Mouse (Mus musculus) intestine, embryonic 16.5 days (tissue): ENCODE results near the gene Camta1. TPM values are rescaled to one million over a fixed set of nuclear protein-coding genes. Genes with fewer than 3 reads are reported as not detected.

Source experiments
- ATAC-seq: fragments of 200-750 bp; cut with Nextera tagmentation; 2 replicates; pipeline ENCODE4 v1.8.0; 2017; ENCODE audit warnings: moderate TSS enrichment, moderate library complexity
- H3K27ac ChIP-seq: fragments of 300-500 bp; sonication (generic); 2 replicates; pipeline ENCODE4 v1.5.1; 2014; ENCODE audit warnings: mild to moderate bottlenecking, low read length
- H3K27me3 ChIP-seq: fragments of 300-500 bp; sonication (generic); replicated peaks from 2 replicates; pipeline ENCODE4 v1.6.1; 2014; ENCODE audit warnings: low read length, control low read depth, mixed read lengths; ENCODE audit not compliant: control insufficient read depth, insufficient read depth
- H3K36me3 ChIP-seq: fragments of 300-500 bp; sonication (generic); 2 replicates; pipeline ENCODE4 v1.6.1; 2014; ENCODE audit warnings: low read length, control low read depth; ENCODE audit not compliant: control insufficient read depth, insufficient read depth
- H3K4me1 ChIP-seq: fragments of 300-500 bp; sonication (generic); 2 replicates; pipeline ENCODE4 v1.6.1; 2014; ENCODE audit warnings: low read length, control low read depth, mixed read lengths; ENCODE audit not compliant: control insufficient read depth, insufficient read depth
- H3K4me2 ChIP-seq: fragments of 300-500 bp; sonication (generic); 2 replicates; pipeline ENCODE4 v1.6.1; 2014; ENCODE audit warnings: low read depth, low read length, control low read depth
- H3K4me3 ChIP-seq: fragments of 300-500 bp; sonication (generic); 2 replicates; pipeline ENCODE4 v1.5.1; 2014; ENCODE audit warnings: mild to moderate bottlenecking, low read length
- H3K9ac ChIP-seq: fragments of 300-500 bp; sonication (generic); 2 replicates; pipeline ENCODE4 v1.6.1; 2014; ENCODE audit warnings: low read depth, low read length
- H3K9me3 ChIP-seq: fragments of 300-500 bp; sonication (generic); 2 replicates; pipeline ENCODE4 v1.6.1; 2016; ENCODE audit warnings: low read length, control low read depth; ENCODE audit not compliant: control insufficient read depth
- WGBS: fragments of 180-500 bp; shearing (Covaris S2); extraction: QIAGEN DNeasy Blood & Tissue Kit; methylation state at CpG from one replicate; pipeline ENCODE4 v1.1.7; 2014; 5-methylcytosine and 5-hydroxymethylcytosine counted together
- polyA plus RNA-seq: library from polyadenylated mRNA; unstranded; fragments of >200 nt; fragmentation: Nextera tagmentation; extraction: Ambion mirVana; gene quantifications from 2 replicates; pipeline ENCODE4 v1.2.1, GENCODE M21; 2015

Camta1 gene
- polyA plus RNA-seq, 1 experiment from 2014 or later = 69.1 TPM

DNA sequence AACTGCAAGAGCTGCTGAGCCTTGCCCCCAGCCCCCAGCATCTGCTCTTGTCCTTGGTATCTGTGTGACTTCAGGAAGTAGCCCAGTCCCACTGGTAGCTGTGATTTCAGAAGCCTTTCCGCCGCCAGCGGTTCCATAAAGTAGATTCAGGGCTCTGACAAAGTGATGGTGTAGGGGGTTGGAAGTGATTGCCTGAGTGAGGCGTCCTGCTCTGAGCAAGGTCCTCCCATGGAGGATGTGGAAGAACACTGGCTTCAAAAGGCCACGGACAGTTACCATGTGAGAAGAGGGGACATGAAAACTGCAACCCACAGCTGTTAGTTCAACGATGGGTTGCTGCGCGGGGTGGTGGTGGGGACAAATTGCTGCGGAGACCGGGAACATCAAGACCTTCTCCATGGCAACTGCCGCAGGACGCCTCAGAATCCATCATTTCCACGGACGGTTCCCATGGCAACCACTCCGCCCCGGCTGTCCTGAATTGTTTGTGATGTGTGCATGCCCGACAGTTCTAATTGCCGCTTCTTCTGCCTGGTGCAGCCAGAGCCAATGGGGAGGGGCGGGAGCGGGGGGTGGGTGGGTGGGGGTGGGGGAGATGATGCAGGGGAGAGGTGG lies 721.2 kb downstream of the Camta1 start:
- Histone ChIP-seq H3K36me3 (no peaks in the 10 kb centered on the region), H3K27me3 (peaks cover 14% of the 10 kb centered on the region), H3K9ac (no peak overlapping the region), H3K4me1 (peaks cover 17% of the 10 kb centered on the region), H3K4me3 (no peak overlapping the region), H3K27ac (no peak overlapping the region), H3K4me2 (peak overlapping the region; percentile 3; the same call in 1 of the 2 replicates), H3K9me3 (peaks cover 4% of the 10 kb centered on the region; the same call in 1 of the 2 replicates)
- WGBS = 7% methylated on average over 20 of the region's 20 CpGs
- no peak for ATAC-seq

GRCm38 (mm10) chr4:151139053-151139840 lies 722.4 kb downstream of the Camta1 start:
- no peak overlapping the region for H3K27ac ChIP-seq
- no peak overlapping the region; the same call in 1 of the 2 replicates for H3K4me2 ChIP-seq
- no peak overlapping the region for H3K4me3 ChIP-seq
- WGBS = 11% methylated on average over 20 of the region's 20 CpGs
- H3K36me3 ChIP-seq = no peaks in the 10 kb centered on the region
- ATAC-seq = peak; percentile 25; the same call in 1 of the 2 replicates
- H3K27me3 ChIP-seq = peaks cover 14% of the 10 kb centered on the region
- no peak overlapping the region for H3K9ac ChIP-seq
- peaks cover under 1% of the 10 kb centered on the region; the same call in 1 of the 2 replicates for H3K9me3 ChIP-seq
- peaks cover 17% of the 10 kb centered on the region for H3K4me1 ChIP-seq

DNA sequence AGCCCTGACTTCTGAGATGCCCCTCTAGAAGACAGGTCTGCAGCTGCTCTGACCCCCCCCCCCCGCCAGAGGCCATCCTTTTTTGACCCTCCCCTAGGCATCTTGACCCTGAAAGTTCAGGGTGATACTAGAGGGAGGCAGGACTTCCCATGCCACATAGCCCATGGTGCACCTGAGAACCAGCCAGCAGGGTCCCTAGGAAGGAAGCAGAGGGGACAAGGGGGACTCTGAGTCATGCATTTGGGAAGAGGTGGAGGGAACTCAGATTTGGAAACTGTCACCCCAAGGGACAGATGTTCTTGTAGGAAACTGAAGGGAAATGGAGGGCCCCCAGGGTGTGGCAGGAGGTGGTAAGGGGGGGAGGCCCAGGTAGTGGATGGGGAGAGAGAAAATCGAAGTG lies 723.1 kb downstream of the Camta1 start:
- no peaks in the 10 kb centered on the region for H3K36me3 ChIP-seq

GRCm38 (mm10) chr4:151138135-151138534 lies 723.5 kb downstream of the Camta1 start:
- H3K36me3 ChIP-seq = no peaks in the 10 kb centered on the region
- peaks cover 14% of the 10 kb centered on the region for H3K27me3 ChIP-seq
- H3K4me2 ChIP-seq = no peak overlapping the region
- H3K27ac ChIP-seq = no peak overlapping the region
- H3K4me3 ChIP-seq = no peak overlapping the region
- ATAC-seq = peak; percentile 39; the same call in 1 of the 2 replicates
- no peak overlapping the region for H3K9ac ChIP-seq
- H3K4me1 ChIP-seq = peaks cover 17% of the 10 kb centered on the region
- no peaks in the 10 kb centered on the region for H3K9me3 ChIP-seq
- 12% methylated on average over 10 of the region's 10 CpGs for WGBS

More for the DNA sequence above, 723.1 kb downstream of the Camta1 start:
- 17% methylated on average over 2 of the region's 2 CpGs for WGBS
- Histone ChIP-seq H3K4me1 (peaks cover 17% of the 10 kb centered on the region), H3K4me2 (no peak overlapping the region), H3K27ac (no peak overlapping the region), H3K27me3 (peaks cover 14% of the 10 kb centered on the region), H3K9me3 (no peaks in the 10 kb centered on the region), H3K4me3 (no peak overlapping the region), H3K9ac (no peak overlapping the region)
- 0 out of 2 replicates have a peak, but pooled peaks have one; percentile 1 for ATAC-seq

- Histone ChIP-seq H3K9ac (no peak overlapping the region), H3K27me3 (peaks cover 14% of the 10 kb centered on the region), H3K27ac (no peak overlapping the region), H3K4me1 (peaks cover 17% of the 10 kb centered on the region), H3K36me3 (no peaks in the 10 kb centered on the region), H3K4me2 (no peak overlapping the region), H3K9me3 (no peaks in the 10 kb centered on the region), H3K4me3 (no peak overlapping the region)
- WGBS = 50% methylated on average over 5 of the region's 5 CpGs
- no peak for ATAC-seq
Measured at GRCm38 (mm10) chr4:151137701-151138100, 724.0 kb downstream of the Camta1 start.

GRCm38 (mm10) chr4:151135491-151135890 lies 726.2 kb downstream of the Camta1 start:
- peaks cover 17% of the 10 kb centered on the region for H3K4me1 ChIP-seq
- no peak overlapping the region for H3K27ac ChIP-seq
- 82% methylated on average over 8 of the region's 8 CpGs for WGBS
- peaks cover 9% of the 10 kb centered on the region for H3K27me3 ChIP-seq
- ATAC-seq = no peak
- no peak overlapping the region for H3K9ac ChIP-seq
- H3K9me3 ChIP-seq = no peaks in the 10 kb centered on the region
- H3K36me3 ChIP-seq = no peaks in the 10 kb centered on the region
- H3K4me3 ChIP-seq = no peak overlapping the region
- no peak overlapping the region for H3K4me2 ChIP-seq

DNA sequence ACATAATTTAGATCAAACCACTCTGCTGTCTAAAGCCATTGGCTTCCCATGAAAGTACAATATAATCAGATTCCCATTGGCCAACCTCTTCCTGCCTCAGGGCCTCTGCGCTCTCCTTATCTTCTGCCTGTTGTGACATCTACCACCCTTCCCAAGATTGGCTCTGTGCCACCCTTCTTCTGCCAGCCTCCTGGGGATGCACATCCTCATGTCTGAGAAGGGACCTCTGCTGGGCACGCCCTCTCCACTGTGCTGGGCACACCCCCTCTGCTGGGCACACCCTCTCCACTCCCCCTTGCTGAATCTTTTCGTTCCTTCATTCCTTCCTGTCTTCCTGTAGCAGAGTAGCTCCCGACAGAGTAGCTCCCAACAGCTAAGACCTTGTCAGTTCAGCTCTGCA lies 727.9 kb downstream of the Camta1 start:
- Histone ChIP-seq H3K27me3 (no peaks in the 10 kb centered on the region; the same call in 1 of the 2 replicates), H3K9ac (no peak overlapping the region), H3K9me3 (no peaks in the 10 kb centered on the region), H3K4me2 (no peak overlapping the region), H3K4me3 (no peak overlapping the region), H3K27ac (no peak overlapping the region), H3K36me3 (no peaks in the 10 kb centered on the region), H3K4me1 (peaks cover 4% of the 10 kb centered on the region)
- ATAC-seq = no peak
- WGBS = 61% methylated on average over 4 of the region's 4 CpGs

GRCm38 (mm10) chr4:151132493-151132892 lies 729.2 kb downstream of the Camta1 start:
- H3K27ac ChIP-seq = no peak overlapping the region
- H3K4me3 ChIP-seq = no peak overlapping the region
- H3K36me3 ChIP-seq = no peaks in the 10 kb centered on the region
- no peak for ATAC-seq
- WGBS = 65% methylated on average over 9 of the region's 9 CpGs
- no peak overlapping the region for H3K4me2 ChIP-seq
- no peak overlapping the region for H3K9ac ChIP-seq
- no peaks in the 10 kb centered on the region; the same call in 1 of the 2 replicates for H3K27me3 ChIP-seq
- no peaks in the 10 kb centered on the region for H3K9me3 ChIP-seq
- H3K4me1 ChIP-seq = no peaks in the 10 kb centered on the region

DNA sequence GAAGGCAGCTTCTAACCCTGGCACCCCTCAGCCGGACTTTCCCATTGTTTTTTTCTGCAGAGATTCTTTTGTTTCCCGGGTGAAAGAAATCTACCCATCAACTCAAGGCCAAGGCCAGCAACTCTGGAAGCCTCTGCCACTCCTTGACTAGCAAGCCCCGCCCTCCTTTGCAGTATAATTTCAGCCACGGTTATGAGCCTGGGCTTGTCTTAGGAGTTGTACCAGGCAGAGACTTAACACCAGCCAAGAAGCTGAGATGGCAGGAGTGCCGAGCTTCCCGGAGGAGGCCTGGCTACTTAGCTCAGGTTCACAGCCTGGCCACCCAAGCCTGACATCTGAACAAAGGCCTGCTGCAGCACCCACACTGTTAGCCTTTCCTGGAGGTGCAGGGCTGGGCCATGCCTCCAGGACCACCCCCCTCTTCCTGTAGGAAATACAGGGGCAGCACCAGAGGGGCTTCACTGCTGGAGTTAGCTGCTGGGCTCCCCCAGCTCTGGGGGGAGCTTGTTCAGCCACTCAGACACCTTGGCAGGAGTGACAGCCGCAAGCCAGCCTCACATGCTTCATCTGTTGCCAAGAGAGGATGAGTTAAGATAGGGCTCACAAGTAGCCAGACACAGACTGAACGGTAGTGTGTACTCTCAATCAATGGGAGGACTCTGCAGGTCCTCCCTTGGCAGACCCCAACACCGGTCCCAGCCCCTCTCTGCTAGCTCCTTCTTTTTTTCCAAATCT lies 730.8 kb downstream of the Camta1 start:
- Histone ChIP-seq H3K9me3 (no peaks in the 10 kb centered on the region), H3K4me2 (no peak overlapping the region), H3K4me1 (no peaks in the 10 kb centered on the region), H3K9ac (no peak overlapping the region), H3K4me3 (no peak overlapping the region), H3K36me3 (no peaks in the 10 kb centered on the region), H3K27ac (no peak overlapping the region), H3K27me3 (no peaks in the 10 kb centered on the region; the same call in 1 of the 2 replicates)
- no peak for ATAC-seq
- WGBS = 50% methylated on average over 9 of the region's 9 CpGs
